In genomic region chr9:31400441-31400840, GRCm38 (mm10) we compare ENCODE assay signal across 8 mouse cellular contexts. TPM values are rescaled to one million over a fixed set of nuclear protein-coding genes. Genes with fewer than 3 reads are reported as not detected.
A peak's percentile ranks its signal among the peaks of the same experiment; 100 is the strongest.
DNase-seq lines count a peak whose midpoint lies in the region; ATAC-seq lines count a peak whose summit lies in the region.

No protein-coding gene starts in this region.

- WGBS in midbrain, embryonic 10.5 days: 60% methylated on average over 4 of the region's 4 CpGs
- WGBS in midbrain, embryonic 16.5 days: 56% methylated on average over 4 of the region's 4 CpGs
- WGBS in liver, embryonic 13.5 days (ENCODE audit: insufficient replicate concordance): 48% methylated on average over 4 of the region's 4 CpGs

- no peak for ATAC-seq in midbrain, embryonic 16.5 days
- ATAC-seq in liver, embryonic 13.5 days (ENCODE audit: low read depth): no peak

- H3K27me3 ChIP-seq in midbrain, embryonic 10.5 days (ENCODE audit: low read depth, poor library complexity, severe bottlenecking): no peaks in the 10 kb centered on the region
- H3K27me3 ChIP-seq in midbrain, embryonic 16.5 days (ENCODE audit: control insufficient read depth, insufficient read depth, low read depth, low read length): no peaks in the 10 kb centered on the region
- H3K27me3 ChIP-seq in liver, embryonic 13.5 days: no peaks in the 10 kb centered on the region

- no peaks in the 10 kb centered on the region for H3K4me1 ChIP-seq in midbrain, embryonic 10.5 days
- no peaks in the 10 kb centered on the region for H3K4me1 ChIP-seq in midbrain, embryonic 16.5 days (ENCODE audit: control insufficient read depth, insufficient read depth, low read length)
- H3K4me1 ChIP-seq in liver, embryonic 13.5 days (replicated peaks): no peaks in the 10 kb centered on the region

- DNase-seq in midbrain, embryonic 10.5 days (ENCODE audit: low spot score): peak; percentile 62
- peak; percentile 79 for DNase-seq in ZHBTc4 (ENCODE audit: low read depth, low spot score)
- DNase-seq in embryo, embryonic 10 days (ENCODE audit: low spot score): peak; percentile 78
- peak; percentile 85 for DNase-seq in heart, postnatal 4 days
- DNase-seq in liver, embryonic 13.5 days: peak; percentile 47
- DNase-seq in right cerebral cortex, adult 2 months (ENCODE audit: low spot score in 2 of 2): peak; percentile 65 to 83
- DNase-seq in urinary bladder, postnatal 4 days (ENCODE audit: low spot score in 2 of 2): peak; percentile 56 to 82

- no peaks in the 10 kb centered on the region for H3K9me3 ChIP-seq in midbrain, embryonic 10.5 days (replicated peaks)
- H3K9me3 ChIP-seq in midbrain, embryonic 16.5 days (replicated peaks; ENCODE audit: control insufficient read depth, low read length, poor library complexity, severe bottlenecking): no peaks in the 10 kb centered on the region
- no peaks in the 10 kb centered on the region for H3K9me3 ChIP-seq in liver, embryonic 13.5 days (replicated peaks)

- peaks cover 99% of the 10 kb centered on the region for H3K36me3 ChIP-seq in midbrain, embryonic 10.5 days
- H3K36me3 ChIP-seq in midbrain, embryonic 16.5 days (ENCODE audit: control insufficient read depth, insufficient read depth, low read length): peaks cover 78% of the 10 kb centered on the region
- peaks cover 93% of the 10 kb centered on the region for H3K36me3 ChIP-seq in liver, embryonic 13.5 days

- no peak overlapping the region for H3K4me2 ChIP-seq in midbrain, embryonic 16.5 days (ENCODE audit: low read length)
- H3K4me2 ChIP-seq in liver, embryonic 13.5 days: no peak overlapping the region

- no peak overlapping the region for H3K9ac ChIP-seq in midbrain, embryonic 16.5 days (ENCODE audit: low read depth, low read length)
- no peak overlapping the region for H3K9ac ChIP-seq in liver, embryonic 13.5 days

- no peak overlapping the region for H3K4me3 ChIP-seq in midbrain, embryonic 10.5 days
- no peak overlapping the region for H3K4me3 ChIP-seq in midbrain, embryonic 16.5 days (ENCODE audit: low read depth, low read length)
- no peak overlapping the region for H3K4me3 ChIP-seq in liver, embryonic 13.5 days (replicated peaks)

- no peak overlapping the region for H3K27ac ChIP-seq in midbrain, embryonic 10.5 days (replicated peaks)
- H3K27ac ChIP-seq in midbrain, embryonic 16.5 days (ENCODE audit: low read length): no peak overlapping the region
- no peak overlapping the region for H3K27ac ChIP-seq in liver, embryonic 13.5 days

RNA-seq across cellular contexts. Expression of gene Nfrkb, which starts 14.4 kb away (rescaled TPM):
- 18.4 and 24.8 TPM in 2 replicates for polyA plus RNA-seq in midbrain, embryonic 10.5 days (2016; fragmentation: Nextera tagmentation; extraction: Ambion mirVana)
- 26.6 and 28.6 TPM in 2 replicates for polyA plus RNA-seq in midbrain, embryonic 16.5 days (2015; fragmentation: Nextera tagmentation; extraction: Ambion mirVana)
- 10 to 100 TPM; 18.6 to 21.8 TPM for total RNA-seq in heart, postnatal 4 days (2021)
- polyA plus RNA-seq in liver, embryonic 13.5 days (2015; fragmentation: Nextera tagmentation; extraction: Ambion mirVana): 5.8 and 6.7 TPM in 2 replicates
